Mouse (Mus musculus): ENCODE measurements around the gene 2300009A05Rik.

- TF ChIP-seq CTCF (IDR thresholded peaks at IDR 0.05; ENCODE audit: insufficient read depth, low read depth, low read length) = no peak
- TF ChIP-seq POLR2A (IDR thresholded peaks at IDR 0.05; ENCODE audit: insufficient read depth, low read depth, low read length) = no peak
These were observed 393 bp upstream of the 2300009A05Rik start for GRCm38 (mm10) chr9:63399463-63399815.

Measured in olfactory bulb, adult 2 months (tissue).